Mouse (Mus musculus) bone marrow macrophage, adult 2 months (primary cell): ENCODE measurements at regions not wholly inside any gene's neighbourhood (a gene's known extent, or its start where the extent isn't known, plus 50 kb on each side); places are given as distances from the start of the nearest gene placed in this dataset.

Experiments used
- CTCF ChIP-seq: IDR thresholded peaks from 2 replicates; pipeline ENCODE4 v1.5.1; 2012; ENCODE audit warnings: low read depth, mild to moderate bottlenecking, low read length, moderate library complexity
- POLR2A ChIP-seq: IDR thresholded peaks from 2 replicates; pipeline ENCODE4 v1.6.1; 2012; ENCODE audit warnings: mild to moderate bottlenecking, low read depth, low read length, borderline replicate concordance

DNA sequence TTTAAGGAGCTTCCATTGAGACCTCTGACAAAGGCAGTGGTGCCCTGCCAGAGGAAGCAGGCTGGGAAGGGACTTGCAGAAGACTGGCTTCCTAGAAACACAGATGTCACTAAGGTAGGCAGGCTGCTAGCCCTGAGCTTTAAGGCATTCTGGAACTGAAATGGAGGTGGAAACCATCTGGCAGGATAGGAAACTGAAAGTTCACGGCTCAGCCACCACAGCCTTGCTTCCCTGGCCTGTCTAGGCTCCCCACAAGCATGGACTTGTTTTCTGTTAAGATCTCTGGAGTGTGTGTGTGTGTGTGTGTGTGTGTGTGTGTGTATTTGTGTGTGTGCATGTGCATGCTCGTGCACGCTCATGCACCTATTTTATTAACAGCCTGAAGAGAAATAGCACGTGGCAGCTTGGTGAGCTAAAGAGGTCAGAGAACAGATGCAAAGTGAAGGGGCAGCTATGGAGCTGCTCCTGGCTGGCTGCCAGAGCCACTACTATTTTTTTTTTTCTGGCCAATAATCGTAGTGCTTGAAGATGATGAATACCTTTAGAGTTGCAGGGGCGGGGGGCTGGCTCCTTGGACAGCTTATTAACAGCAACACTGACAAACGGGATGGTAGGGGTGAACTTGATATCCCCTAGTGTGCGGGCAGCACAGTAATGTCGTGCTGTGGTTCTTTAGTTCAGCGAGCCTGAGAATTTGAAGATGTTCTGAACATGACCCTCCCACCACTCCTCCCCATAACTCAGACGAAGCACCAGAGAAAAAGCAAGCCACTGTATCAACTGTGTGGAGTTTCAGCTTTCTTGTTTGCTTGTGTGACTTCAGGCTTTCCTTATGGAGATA, 99.6 kb upstream of the Sesn3 start:
- TF ChIP-seq POLR2A (no peak), CTCF (no peak)
